Mouse (Mus musculus) embryonic facial prominence, embryonic 12.5 days (tissue): ENCODE results near the gene Zbtb38. TPM values are rescaled to one million over a fixed set of nuclear protein-coding genes. Genes with fewer than 3 reads are reported as not detected.

Source experiments
- ATAC-seq: fragments of 200-750 bp; cut with Nextera tagmentation; 2 replicates; pipeline ENCODE4 v1.8.0; 2017; ENCODE audit not compliant: insufficient number of reproducible peaks, insufficient read depth, low FRiP score, low TSS enrichment
- H3K27ac ChIP-seq: fragments of 300-500 bp; sonication (generic); 2 replicates; pipeline ENCODE4 v1.5.1; 2016; ENCODE audit warnings: mild to moderate bottlenecking
- H3K27me3 ChIP-seq: fragments of 300-500 bp; sonication (generic); 2 replicates; pipeline ENCODE4 v1.6.1; 2016; ENCODE audit warnings: mild to moderate bottlenecking, moderate library complexity
- H3K36me3 ChIP-seq: fragments of 300-500 bp; sonication (generic); 2 replicates; pipeline ENCODE4 v1.6.1; 2016; ENCODE audit warnings: mild to moderate bottlenecking
- H3K4me1 ChIP-seq: fragments of 300-500 bp; sonication (generic); 2 replicates; pipeline ENCODE4 v1.6.1; 2016
- H3K4me2 ChIP-seq: fragments of 300-500 bp; sonication (generic); replicated peaks from 2 replicates; pipeline ENCODE4 v1.6.1; 2016; ENCODE audit warnings: mild to moderate bottlenecking, moderate library complexity
- H3K4me3 ChIP-seq: fragments of 300-500 bp; sonication (generic); 2 replicates; pipeline ENCODE4 v1.5.1; 2016; ENCODE audit warnings: mild to moderate bottlenecking
- H3K9ac ChIP-seq: fragments of 300-500 bp; sonication (generic); 2 replicates; pipeline ENCODE4 v1.6.1; 2016; ENCODE audit warnings: mild to moderate bottlenecking, moderate library complexity
- H3K9me3 ChIP-seq: fragments of 300-500 bp; sonication (generic); 2 replicates; pipeline ENCODE4 v1.6.1; 2016; ENCODE audit warnings: mild to moderate bottlenecking, moderate library complexity
- WGBS: fragments of 180-500 bp; shearing (Covaris S2); methylation state at CpG from one replicate; pipeline ENCODE4 v1.1.7; 2016; 5-methylcytosine and 5-hydroxymethylcytosine counted together
- polyA plus RNA-seq: library from polyadenylated mRNA; unstranded; fragments of >200 nt; fragmentation: Nextera tagmentation; extraction: Ambion mirVana; gene quantifications from 2 replicates; pipeline ENCODE4 v1.2.1, GENCODE M21; 2016

Gene Zbtb38
- polyA plus RNA-seq, 1 experiment from 2014 or later: 12.3 TPM

- H3K9me3 ChIP-seq: no peaks in the 10 kb centered on the region
- no peaks in the 10 kb centered on the region for H3K36me3 ChIP-seq
- H3K27me3 ChIP-seq: no peaks in the 10 kb centered on the region
- H3K4me3 ChIP-seq: no peak overlapping the region
- ATAC-seq: no peak
- H3K4me2 ChIP-seq: no peak overlapping the region
- peaks cover 2% of the 10 kb centered on the region; the same call in 1 of the 2 replicates for H3K4me1 ChIP-seq
- H3K9ac ChIP-seq: no peak overlapping the region
- no peak overlapping the region for H3K27ac ChIP-seq
- WGBS: 72% methylated on average over 15 of the region's 15 CpGs
Observed at GRCm38 (mm10) chr9:96740712-96741364, 11.8 kb downstream of the Zbtb38 start.

GRCm38 (mm10) chr9:96739808-96740711 lies 12.6 kb downstream of the Zbtb38 start:
- WGBS: 86% methylated on average over 22 of the region's 22 CpGs
- Histone ChIP-seq H3K27ac (no peak overlapping the region), H3K4me2 (no peak overlapping the region), H3K4me3 (no peak overlapping the region), H3K4me1 (peaks cover 4% of the 10 kb centered on the region; the same call in 1 of the 2 replicates), H3K36me3 (no peaks in the 10 kb centered on the region), H3K9me3 (no peaks in the 10 kb centered on the region), H3K9ac (no peak overlapping the region), H3K27me3 (no peaks in the 10 kb centered on the region)
- ATAC-seq: no peak

GRCm38 (mm10) chr9:96738563-96739355 lies 13.9 kb downstream of the Zbtb38 start:
- no peaks in the 10 kb centered on the region for H3K9me3 ChIP-seq
- H3K36me3 ChIP-seq: no peaks in the 10 kb centered on the region
- no peak overlapping the region for H3K27ac ChIP-seq
- no peak overlapping the region for H3K9ac ChIP-seq
- 87% methylated on average over 13 of the region's 13 CpGs for WGBS
- peaks cover 4% of the 10 kb centered on the region; the same call in 1 of the 2 replicates for H3K4me1 ChIP-seq
- no peaks in the 10 kb centered on the region for H3K27me3 ChIP-seq
- H3K4me2 ChIP-seq: no peak overlapping the region
- H3K4me3 ChIP-seq: no peak overlapping the region
- ATAC-seq: no peak

- H3K4me2 ChIP-seq: no peak overlapping the region
- H3K4me3 ChIP-seq: no peak overlapping the region
- H3K4me1 ChIP-seq: peaks cover 9% of the 10 kb centered on the region
- no peaks in the 10 kb centered on the region for H3K36me3 ChIP-seq
- H3K27ac ChIP-seq: no peak overlapping the region
- no peak overlapping the region for H3K9ac ChIP-seq
- no peak for ATAC-seq
- H3K27me3 ChIP-seq: no peaks in the 10 kb centered on the region
- WGBS: 50% methylated on average over 4 of the region's 4 CpGs
- H3K9me3 ChIP-seq: no peaks in the 10 kb centered on the region
Observed at GRCm38 (mm10) chr9:96735946-96736345, 16.7 kb downstream of the Zbtb38 start.

- H3K4me3 ChIP-seq: no peak overlapping the region
- H3K4me1 ChIP-seq: peaks cover 9% of the 10 kb centered on the region
- H3K9me3 ChIP-seq: no peaks in the 10 kb centered on the region
- no peak for ATAC-seq
- no peaks in the 10 kb centered on the region for H3K27me3 ChIP-seq
- H3K4me2 ChIP-seq: no peak overlapping the region
- H3K27ac ChIP-seq: no peak overlapping the region
- no peaks in the 10 kb centered on the region for H3K36me3 ChIP-seq
- 94% methylated on average over 4 of the region's 4 CpGs for WGBS
- H3K9ac ChIP-seq: no peak overlapping the region
Observed at GRCm38 (mm10) chr9:96733425-96733717, 19.3 kb downstream of the Zbtb38 start.

- WGBS: 83% methylated on average over 17 of the region's 17 CpGs
- Histone ChIP-seq H3K9me3 (no peaks in the 10 kb centered on the region), H3K4me2 (no peak overlapping the region; the same call in 1 of the 2 replicates), H3K9ac (no peak overlapping the region), H3K4me1 (peaks cover 9% of the 10 kb centered on the region), H3K4me3 (no peak overlapping the region), H3K27me3 (no peaks in the 10 kb centered on the region), H3K27ac (no peak overlapping the region), H3K36me3 (no peaks in the 10 kb centered on the region)
- ATAC-seq: no peak
Observed at GRCm38 (mm10) chr9:96732644-96733424, 19.8 kb downstream of the Zbtb38 start.

- Histone ChIP-seq H3K4me1 (peaks cover 9% of the 10 kb centered on the region), H3K4me3 (no peak overlapping the region), H3K9ac (no peak overlapping the region), H3K36me3 (no peaks in the 10 kb centered on the region), H3K4me2 (peak overlapping the region; percentile 38), H3K27me3 (no peaks in the 10 kb centered on the region), H3K9me3 (no peaks in the 10 kb centered on the region), H3K27ac (no peak overlapping the region)
- WGBS: 47% methylated on average over 14 of the region's 14 CpGs
- no peak for ATAC-seq
Observed at GRCm38 (mm10) chr9:96731961-96732511, 20.6 kb downstream of the Zbtb38 start.

- H3K36me3 ChIP-seq: no peaks in the 10 kb centered on the region
- no peak overlapping the region for H3K9ac ChIP-seq
- peak overlapping the region; percentile 38 for H3K4me2 ChIP-seq
- H3K4me1 ChIP-seq: peaks cover 15% of the 10 kb centered on the region
- no peaks in the 10 kb centered on the region for H3K27me3 ChIP-seq
- WGBS: 73% methylated on average over 19 of the region's 19 CpGs
- no peak overlapping the region for H3K4me3 ChIP-seq
- H3K9me3 ChIP-seq: no peaks in the 10 kb centered on the region
- no peak overlapping the region for H3K27ac ChIP-seq
- ATAC-seq: no peak
Observed at GRCm38 (mm10) chr9:96731039-96731895, 21.4 kb downstream of the Zbtb38 start.

GRCm38 (mm10) chr9:96730311-96730625 lies 22.4 kb downstream of the Zbtb38 start:
- H3K27me3 ChIP-seq: no peaks in the 10 kb centered on the region
- no peaks in the 10 kb centered on the region for H3K36me3 ChIP-seq
- no peak overlapping the region for H3K4me2 ChIP-seq
- H3K27ac ChIP-seq: no peak overlapping the region
- no peak for ATAC-seq
- no peak overlapping the region for H3K9ac ChIP-seq
- H3K4me1 ChIP-seq: peaks cover 19% of the 10 kb centered on the region
- no peak overlapping the region for H3K4me3 ChIP-seq
- no peaks in the 10 kb centered on the region for H3K9me3 ChIP-seq
- WGBS: 86% methylated on average over 2 of the region's 2 CpGs

- peaks cover 19% of the 10 kb centered on the region for H3K4me1 ChIP-seq
- no peaks in the 10 kb centered on the region for H3K36me3 ChIP-seq
- H3K27ac ChIP-seq: no peak overlapping the region
- H3K4me3 ChIP-seq: no peak overlapping the region
- no peaks in the 10 kb centered on the region for H3K9me3 ChIP-seq
- H3K9ac ChIP-seq: no peak overlapping the region
- 77% methylated on average over 10 of the region's 10 CpGs for WGBS
- H3K27me3 ChIP-seq: no peaks in the 10 kb centered on the region
- no peak for ATAC-seq
- H3K4me2 ChIP-seq: no peak overlapping the region
Observed at GRCm38 (mm10) chr9:96729537-96730310, 22.9 kb downstream of the Zbtb38 start.
